Mouse (Mus musculus): ENCODE data around the gene Casp8.
"Not testable (repeated sequence)": the region's sequence is repeated elsewhere in the genome, so short reads cannot be mapped to it uniquely, and the experiment has no call there.

Casp8 gene

GRCm38 (mm10) chr1:58798911-58799310 lies 3.7 kb downstream of the Casp8 start:
- no peak for DNase-seq (ENCODE audit: low read depth, low spot score)

GRCm38 (mm10) chr1:58800644-58801043 lies 5.5 kb downstream of the Casp8 start:
- not testable (repeated sequence) for DNase-seq (ENCODE audit: low read depth, low spot score)

DNA sequence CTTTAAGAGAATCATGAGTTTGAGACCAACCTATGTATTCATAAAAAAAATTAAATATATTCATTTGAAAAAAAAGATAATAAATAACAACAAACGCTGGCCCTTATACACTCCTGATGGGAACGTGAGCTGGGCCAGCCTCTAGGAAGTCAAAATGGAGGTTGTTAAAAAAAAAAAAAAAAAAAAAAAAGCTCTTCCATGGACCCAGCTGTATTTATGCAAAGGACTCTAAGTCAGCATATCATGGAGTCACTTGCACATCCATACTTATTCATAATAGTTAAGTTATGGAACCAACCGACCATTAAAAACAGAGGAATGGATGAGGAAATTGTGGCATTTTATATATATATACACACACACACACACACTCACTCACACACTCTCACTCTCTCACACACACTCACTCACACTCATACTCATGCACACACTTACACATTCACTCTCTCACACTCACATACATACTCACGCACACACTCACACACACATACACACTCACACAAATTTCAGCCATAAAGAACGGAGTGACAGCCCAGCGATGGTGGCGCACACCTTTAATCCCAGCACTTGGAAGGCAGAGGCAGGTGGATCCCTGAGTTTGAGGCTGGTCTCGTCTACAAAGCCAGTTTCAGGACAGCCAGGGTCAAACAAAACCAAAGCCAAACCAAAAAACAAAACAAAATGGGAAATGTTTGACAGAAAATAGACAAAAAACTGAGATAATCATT lies 6.5 kb downstream of the Casp8 start:
- DNase-seq (ENCODE audit: low read depth, low spot score), result no peak

DNA sequence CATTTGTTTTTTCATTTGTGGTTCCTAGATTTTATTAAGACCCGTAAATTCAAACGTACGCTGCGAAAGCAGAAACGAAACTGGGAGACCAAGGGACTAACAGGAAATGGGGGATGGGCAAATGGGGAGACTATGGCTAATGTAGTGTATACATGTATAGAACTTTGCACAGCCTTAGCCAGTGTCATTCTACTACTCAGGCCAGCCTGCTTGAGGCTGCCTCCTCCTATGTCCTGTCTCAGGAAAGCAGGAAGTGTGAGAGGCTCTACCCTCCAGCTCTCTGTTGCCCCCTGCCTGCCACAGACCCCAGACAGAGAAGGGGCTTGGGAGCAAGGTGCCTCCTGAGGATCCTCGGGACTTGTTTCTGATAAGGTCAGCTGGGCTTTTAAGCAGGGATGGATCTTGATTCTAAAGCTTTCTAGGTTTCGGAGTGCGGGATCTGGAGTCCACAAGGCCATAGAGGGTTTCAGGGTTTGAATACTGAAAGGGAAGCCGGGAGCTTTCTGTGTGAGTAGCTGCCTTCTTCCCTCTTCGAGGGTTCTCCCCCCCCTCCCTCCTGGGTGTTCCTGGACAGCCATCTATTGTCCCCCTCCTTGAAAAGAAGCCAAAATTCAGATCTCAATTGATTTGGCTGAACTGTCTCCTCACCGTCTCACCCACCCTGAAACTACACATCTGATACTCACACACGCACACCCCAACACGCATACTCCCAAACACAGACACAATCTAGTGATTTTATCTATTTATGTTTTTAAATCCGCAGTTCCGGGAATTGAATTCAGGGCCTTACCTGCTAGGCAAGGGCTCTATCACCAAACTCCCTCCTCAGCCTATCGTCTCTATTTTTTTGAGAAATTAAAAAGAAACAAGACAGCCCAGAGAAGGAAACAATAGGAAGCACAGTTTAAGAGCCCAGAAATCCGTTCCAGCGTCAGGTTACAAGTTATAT lies 7.4 kb downstream of the Casp8 start:
- no peak for DNase-seq (ENCODE audit: low read depth, low spot score)

DNA sequence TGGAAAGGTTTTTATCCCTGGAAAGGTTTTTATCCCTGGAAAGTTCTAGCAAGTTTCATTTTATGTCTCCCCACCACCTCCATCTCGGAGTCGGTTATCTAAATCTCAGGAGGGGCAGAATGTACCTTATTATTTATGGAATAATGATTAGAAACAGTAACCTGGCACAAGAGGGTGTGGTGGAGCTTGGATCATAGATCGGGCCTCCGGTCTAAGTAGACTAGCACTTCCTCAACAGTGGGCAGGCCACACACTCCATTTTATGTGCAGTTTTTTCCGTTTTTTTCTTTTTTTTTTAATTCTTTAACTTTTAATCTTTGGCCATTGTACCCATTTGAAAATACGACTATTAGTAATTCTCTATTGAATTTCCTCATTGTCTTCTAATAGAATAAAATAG lies 8.4 kb downstream of the Casp8 start:
- no peak for DNase-seq (ENCODE audit: low read depth, low spot score)

GRCm38 (mm10) chr1:58806651-58807050 lies 11.5 kb downstream of the Casp8 start:
- DNase-seq (ENCODE audit: low read depth, low spot score), result no peak

- no peak for DNase-seq (ENCODE audit: low read depth, low spot score)
Observed at GRCm38 (mm10) chr1:58826319-58826718, 31.1 kb downstream of the Casp8 start.

DNA sequence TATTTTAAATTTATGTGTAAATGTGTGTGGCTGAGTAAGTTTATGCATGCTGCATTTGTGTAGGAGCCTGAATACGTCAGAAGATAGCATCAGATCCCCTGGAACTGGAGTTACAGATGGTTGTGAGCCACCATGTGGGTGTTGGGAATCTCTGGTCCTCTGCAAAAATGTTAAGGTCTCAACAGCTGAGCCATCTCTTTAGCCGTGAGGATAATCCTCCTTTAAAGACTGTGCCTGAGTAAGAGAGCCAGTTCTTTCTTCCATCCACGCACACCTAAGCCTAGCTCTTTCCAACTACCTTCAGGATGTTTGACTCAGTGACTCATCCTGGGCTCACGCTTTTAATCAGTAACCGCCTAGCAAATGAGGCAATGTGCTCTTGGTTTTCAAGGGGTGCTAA lies 35.6 kb downstream of the Casp8 start:
- DNase-seq (ENCODE audit: low read depth, low spot score), result no peak

GRCm38 (mm10) chr1:58832198-58832597 lies 37.0 kb downstream of the Casp8 start:
- no peak for DNase-seq (ENCODE audit: low read depth, low spot score)

- DNase-seq (ENCODE audit: low read depth, low spot score), result not testable (repeated sequence)
Observed at GRCm38 (mm10) chr1:58856811-58857210, 61.6 kb downstream of the Casp8 start.

DNA sequence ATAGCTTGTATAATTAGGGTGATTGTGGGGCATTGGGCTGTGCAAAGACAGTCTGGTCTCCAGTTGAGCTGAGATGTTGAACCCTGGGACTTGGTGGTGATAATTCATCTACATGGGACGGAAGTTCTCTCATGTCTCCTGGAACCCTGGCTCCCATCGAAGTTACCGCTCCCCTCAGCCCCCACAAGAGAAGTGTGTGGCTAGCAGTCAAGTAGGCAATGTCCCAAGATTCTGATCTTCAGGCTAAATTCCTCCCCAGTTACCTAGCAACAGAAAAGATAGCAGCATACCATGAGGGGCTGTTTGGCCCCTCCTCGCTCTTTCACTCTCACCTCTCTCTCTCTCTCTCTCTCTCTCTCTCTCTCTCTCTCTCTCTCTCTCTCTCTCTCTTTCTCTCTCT lies 64.0 kb downstream of the Casp8 start:
- not testable (repeated sequence) for DNase-seq (ENCODE audit: low read depth, low spot score)

DNA sequence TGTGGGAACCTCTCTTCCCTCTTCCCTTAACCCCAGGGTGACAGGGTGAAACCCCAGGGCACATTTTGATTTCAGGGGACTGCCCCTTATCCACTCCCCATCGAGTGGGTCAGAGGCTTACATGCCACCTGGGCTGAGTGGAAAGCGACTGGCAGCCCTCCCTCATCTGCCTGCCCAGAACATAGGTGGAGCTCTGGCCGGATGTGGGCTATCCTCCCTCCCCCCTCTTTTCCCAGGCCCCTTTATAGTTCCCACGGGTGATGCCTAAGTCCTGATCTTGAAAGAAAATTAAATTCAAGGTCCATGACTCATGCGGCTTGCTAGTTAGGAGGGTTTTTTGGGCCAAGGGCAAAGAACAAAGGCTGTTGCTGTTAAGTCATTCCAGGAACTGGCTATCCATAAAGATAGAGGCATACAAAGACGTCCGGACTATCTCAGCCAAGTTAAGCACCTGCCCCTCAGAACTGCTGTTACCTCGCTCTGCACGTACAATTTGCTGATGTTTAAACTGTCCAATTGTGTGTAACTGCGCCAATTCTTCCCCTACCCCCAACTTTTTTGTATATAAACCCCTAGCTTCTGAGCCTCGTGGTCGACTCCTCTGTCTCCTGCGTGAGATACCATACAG lies 64.7 kb downstream of the Casp8 start:
- DNase-seq (ENCODE audit: low read depth, low spot score), result not testable (repeated sequence)

- DNase-seq (ENCODE audit: low read depth, low spot score), result not testable (repeated sequence)
Observed at GRCm38 (mm10) chr1:58860586-58860985, 65.4 kb downstream of the Casp8 start.

- not testable (repeated sequence) for DNase-seq (ENCODE audit: low read depth, low spot score)
Observed at GRCm38 (mm10) chr1:58876500-58876899, 81.3 kb downstream of the Casp8 start.

- DNase-seq (ENCODE audit: low read depth, low spot score), result not testable (repeated sequence)
Observed at GRCm38 (mm10) chr1:58879291-58879690, 84.1 kb downstream of the Casp8 start.

GRCm38 (mm10) chr1:58883279-58883678 lies 88.1 kb downstream of the Casp8 start:
- DNase-seq (ENCODE audit: low read depth, low spot score), result not testable (repeated sequence)

DNA sequence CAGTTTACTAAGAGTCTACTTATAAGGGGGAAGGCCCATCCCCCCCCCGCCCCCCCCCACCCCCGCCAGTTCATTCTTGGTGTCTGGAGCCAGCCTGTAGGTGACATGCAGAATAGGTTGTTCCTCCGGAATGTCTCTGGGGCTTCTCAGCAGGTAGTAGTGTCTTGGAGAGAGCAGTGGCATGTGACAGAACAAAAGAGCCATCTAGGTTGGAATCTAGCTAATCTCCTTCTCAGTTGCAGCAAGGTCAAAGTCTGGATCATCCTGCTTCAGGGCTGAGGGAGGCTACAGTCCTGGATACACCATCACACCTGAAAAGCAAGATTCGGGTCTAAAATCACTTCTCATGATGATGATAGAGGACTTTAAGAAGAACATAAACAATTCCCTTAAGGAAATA lies 90.5 kb downstream of the Casp8 start:
- no peak for DNase-seq (ENCODE audit: low read depth, low spot score)

- no peak for DNase-seq (ENCODE audit: low read depth, low spot score)
Observed at GRCm38 (mm10) chr1:58889826-58890546, 94.8 kb downstream of the Casp8 start.

DNA sequence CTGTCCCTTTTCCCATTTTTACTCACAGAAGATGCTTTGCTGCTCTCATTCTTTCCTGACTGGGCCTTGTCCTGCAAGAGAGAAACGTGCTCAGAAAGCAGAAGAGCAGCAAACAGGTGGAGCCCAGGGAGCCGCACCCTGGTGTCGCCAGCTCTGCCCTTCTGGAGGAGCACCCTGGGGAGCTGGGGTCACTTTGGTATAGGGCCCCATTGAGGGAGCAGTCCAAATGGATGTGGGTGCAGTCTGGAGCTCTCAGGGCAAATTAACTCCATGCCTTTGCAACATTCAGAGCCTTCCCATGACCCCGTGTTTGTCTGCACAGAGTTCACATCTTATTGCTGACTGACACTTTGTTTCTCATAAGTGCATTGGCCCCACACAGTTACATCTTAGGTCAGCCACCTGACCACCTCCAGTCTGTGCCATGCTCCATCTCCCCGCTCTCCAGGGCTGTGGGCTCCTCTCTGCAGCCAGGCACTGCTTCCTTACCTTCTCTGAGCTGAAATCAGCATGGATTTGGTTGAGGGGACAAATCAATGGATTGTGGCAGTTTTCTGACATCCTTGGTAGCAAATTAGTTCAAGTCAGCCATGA lies 95.6 kb downstream of the Casp8 start:
- DNase-seq (ENCODE audit: low read depth, low spot score), result not testable (repeated sequence)

- DNase-seq (ENCODE audit: low read depth, low spot score), result not testable (repeated sequence)
Observed at GRCm38 (mm10) chr1:58891481-58892170, 96.5 kb downstream of the Casp8 start.
